Mouse (Mus musculus) brain, adult 2 months (tissue): ENCODE measurements at regions not wholly inside any gene's neighbourhood (a gene's known extent, or its start where the extent isn't known, plus 50 kb on each side); places are given as distances from the start of the nearest gene placed in this dataset.

Experiments
- DNase-seq: peaks from one replicate; pipeline ENCODE4 v3.0.0; 2011; ENCODE audit warnings: low read depth, low spot score

DNA sequence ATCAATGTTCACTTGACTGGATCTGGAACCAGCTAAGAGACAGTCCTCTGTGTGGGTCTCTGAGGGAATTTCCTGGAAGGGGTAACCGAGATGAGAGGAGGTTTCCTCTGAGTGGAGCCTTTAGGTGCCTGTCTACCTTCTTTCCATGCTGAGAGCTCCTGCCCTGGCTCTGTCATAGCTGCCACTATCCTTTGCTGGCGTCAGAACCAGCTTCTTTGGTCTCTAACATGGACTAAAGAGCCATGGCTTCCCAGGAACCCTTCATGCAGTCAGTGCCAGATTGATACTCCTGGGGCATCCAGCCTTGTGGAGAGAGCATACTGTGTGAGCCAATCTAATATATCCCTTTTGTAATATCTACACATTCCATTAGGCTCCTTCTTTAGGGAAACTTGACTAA is 209.9 kb upstream of the Gm5148 start:
- no peak for DNase-seq

DNA sequence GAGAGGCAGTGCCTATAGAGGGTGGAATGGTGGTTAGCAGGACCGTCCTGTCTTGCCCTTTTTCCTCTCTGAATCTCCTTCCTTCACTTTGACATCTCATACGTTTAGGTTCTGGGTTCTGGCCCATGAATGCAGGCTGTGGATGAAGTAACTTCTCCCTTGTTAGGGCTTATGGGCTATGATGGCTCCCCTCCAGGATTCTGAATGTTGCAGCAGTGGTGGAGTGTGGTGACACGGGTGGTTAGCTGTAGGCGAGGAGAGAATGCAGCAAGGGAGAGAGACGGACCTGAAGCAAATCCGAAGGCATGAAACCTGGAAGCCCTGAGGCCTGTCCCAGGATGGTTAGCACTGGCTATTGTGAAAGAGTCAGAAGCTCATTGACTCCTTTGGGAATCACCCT is 204.4 kb upstream of the Gm5148 start:
- no peak for DNase-seq

DNA sequence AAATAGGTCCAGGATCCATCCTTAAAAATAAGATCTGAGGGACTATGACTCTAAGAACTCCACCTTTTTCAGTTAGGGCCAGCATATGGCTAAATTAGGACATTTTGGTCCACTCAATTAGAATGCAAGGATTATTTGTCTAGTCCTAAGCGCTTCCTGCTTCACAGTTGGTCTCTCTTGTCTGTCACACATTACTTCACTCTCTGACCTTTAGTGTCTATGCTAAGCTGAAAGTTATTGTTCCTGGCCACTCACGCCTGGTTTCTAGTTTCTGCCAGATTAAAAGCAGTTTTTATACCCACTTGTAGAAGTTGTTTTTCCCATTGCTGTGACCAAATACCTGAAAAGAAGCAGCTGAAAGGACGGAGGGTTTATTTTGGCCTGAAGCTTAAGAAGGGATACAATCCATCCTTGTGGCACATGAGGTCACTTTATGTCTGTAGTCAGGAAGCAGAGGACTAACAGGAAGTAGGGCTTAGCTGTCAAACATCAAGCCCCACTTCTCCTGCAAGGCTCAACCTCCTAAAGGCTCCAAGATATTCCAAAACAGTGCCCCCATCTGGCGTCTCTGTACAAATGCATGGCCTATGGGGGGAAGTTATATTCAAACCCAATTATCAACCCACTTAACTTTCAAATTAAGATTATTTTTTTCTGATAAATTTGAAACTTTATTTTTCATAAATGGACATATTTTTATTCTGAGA is 195.3 kb upstream of the Gm5148 start:
- peak; percentile 8 for DNase-seq

DNA sequence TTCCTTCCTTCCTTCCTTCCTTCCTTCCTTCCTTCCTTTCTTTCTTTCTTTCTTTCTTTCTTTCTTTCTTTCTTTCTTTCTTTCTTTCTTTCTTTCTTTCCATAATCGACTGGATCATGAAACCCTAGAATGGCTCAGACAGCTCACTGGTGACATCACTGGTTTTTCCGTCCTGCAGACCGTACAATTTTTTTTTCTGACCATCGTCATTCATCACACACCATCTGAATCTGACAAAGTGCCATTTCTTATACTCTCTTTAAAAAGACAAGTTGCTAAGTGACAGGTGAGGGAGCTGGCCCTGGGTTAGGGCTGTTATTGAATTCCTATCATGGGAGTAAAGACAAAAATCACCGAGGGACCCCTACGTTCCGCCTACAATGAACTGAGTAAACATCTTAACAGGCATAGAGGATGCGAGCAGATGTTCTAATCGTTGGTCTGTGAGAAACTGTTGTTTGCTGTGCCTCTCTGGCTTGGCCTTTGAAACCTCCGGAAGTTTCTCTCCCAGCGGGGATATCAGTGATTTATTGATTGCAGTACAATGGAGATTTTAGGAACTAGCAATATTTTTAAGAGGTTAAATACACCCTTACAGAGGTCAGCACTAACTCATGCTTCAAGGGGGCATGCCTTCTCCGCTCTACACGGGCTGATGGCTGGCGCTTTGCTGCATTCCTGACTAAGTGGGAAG is 192.6 kb upstream of the Gm5148 start:
- no peak for DNase-seq

DNA sequence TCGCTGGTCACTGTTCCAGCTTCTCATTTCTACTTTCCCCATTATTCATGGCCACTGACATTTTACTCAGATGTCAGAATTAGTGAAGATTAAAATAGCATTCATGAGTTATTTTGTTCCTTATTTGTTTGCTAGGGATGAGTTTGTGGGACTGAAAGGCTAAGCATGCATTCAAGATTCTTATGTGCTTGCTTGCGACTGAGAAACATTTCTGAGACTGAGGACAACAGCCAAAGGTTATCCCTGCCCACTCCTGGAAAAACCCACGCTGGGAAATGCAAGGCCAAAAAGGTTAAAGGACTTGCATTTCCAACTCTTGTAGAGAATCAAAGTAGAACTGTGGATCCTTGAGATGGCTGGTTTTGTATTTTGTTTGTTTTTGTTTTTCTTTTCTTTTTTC is 192.0 kb upstream of the Gm5148 start:
- DNase-seq = no peak

DNA sequence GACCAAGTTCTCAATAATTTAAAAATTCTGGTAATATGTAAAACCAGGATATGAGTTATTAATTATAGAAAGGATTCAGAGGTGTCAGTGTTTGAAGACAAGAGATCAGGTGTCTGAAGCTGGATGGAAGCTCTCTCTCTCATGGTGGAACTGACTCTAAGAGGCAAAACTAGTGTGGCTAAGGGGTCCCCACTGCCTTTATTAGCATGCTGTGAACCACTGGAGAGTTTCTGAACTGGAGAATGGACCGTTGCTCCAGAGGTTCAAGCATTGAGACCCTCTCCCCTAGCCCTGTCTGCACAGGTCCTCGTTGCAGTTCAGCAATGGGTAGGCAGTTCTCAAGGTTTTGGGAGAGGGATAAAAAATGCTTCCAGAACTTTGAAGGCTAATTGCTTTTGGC is 191.4 kb upstream of the Gm5148 start:
- no peak for DNase-seq

DNA sequence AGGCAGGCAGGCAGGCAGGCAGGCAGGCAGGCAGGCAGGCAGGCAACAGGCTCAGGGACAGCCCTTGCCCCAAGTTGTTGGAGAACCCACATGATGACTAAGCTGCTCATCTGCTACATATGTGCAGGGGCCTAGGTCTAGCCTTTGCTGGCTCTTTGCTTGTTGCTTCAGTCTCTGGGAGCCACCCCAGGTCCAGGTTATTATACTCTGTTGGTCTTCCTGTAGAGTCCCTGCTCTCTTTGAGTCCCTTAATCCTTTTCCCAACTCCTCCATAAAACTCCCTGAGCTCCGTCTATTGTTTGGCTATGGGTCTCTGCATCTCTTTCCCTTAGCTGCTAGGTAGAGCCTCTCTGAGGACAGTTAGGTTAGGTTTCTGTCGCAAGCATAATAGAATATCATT is 189.8 kb upstream of the Gm5148 start:
- no peak for DNase-seq

DNA sequence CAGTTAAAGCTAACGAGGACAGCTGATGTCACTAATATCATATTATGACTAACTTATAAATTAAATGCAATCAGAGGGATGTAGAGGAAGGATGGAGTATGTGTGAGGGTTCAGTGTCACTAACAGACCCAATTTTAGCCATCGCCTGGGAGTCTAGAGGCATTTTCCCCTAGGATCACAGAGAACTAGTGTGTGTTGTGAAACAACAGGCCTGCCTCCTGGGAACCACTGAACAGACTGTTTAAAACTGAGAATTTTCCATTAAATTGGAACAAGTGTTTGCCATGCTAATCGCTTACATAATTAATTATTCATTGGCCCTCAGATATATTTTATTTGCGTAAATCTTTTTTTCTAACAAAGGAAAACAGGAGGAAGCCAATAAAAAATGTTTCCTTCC is 185.5 kb upstream of the Gm5148 start:
- no peak for DNase-seq

DNA sequence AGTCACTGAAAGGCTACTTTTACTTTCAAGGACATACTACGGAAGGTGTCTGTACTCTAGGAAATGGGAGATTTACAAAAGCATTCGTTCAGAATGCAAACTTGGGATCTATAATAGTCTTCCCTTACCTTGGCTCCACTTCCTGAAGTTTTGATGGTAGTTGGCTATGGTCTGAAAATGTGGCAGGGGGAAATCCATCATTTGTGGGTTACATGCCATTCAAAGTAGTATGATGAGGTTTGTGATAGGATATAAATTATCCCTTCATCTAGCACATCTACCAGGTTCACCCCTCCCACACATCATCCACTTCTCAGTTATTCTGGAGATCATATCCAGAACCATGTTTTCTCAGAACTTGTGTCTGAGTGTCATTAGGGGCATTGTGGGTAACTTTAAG is 184.7 kb upstream of the Gm5148 start:
- no peak for DNase-seq

DNA sequence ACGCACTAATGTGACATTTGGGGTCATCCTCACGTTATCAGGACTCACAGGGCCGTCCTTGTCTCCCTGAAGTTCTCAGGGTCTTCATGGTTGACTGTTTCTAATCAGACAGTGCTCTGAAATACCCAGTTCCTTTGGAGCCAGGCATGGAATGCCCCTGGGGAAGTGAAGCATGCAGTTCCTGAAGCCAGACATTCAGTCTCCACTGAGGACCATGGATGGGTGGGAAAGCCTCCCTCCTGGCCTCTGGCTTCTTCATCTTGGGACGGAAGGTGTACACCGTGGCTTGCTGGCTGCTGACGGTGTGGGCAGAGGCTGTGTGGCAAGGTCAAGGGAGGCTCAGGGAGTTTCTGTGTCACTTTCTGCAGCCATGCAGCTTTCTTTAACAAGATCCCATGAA is 184.2 kb upstream of the Gm5148 start:
- DNase-seq = no peak

DNA sequence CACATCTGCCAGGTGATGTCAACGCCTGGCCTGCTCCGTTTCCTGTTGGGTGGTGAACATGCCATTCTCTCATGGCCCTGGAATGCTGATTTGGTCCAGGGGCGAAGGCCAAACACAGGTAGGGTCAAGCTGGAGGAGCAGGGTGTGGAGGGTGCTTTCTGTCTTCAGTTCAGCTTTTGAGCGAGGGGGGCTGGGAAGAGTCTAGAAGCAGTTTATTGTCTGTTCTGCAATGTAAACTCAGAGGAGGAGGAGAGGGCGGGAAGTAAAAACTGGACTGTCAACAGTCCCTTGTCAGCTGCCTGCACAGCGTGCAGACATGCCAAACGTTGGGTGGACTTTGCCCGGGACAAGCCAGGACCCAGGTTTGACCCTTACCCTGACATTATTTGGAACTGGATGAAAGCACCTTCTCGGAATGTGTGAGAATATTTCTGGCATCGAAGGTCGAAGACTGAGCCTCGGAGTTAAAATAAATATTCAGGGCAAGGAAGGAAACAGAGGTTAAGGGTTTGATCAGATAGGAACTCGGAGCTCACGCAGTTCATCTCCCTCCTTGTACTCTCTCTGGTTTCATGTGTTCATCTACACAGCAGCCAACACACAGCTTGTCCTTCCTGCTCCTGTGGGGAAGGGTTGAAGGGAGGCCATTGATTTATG is 183.3 kb upstream of the Gm5148 start:
- DNase-seq = no peak

DNA sequence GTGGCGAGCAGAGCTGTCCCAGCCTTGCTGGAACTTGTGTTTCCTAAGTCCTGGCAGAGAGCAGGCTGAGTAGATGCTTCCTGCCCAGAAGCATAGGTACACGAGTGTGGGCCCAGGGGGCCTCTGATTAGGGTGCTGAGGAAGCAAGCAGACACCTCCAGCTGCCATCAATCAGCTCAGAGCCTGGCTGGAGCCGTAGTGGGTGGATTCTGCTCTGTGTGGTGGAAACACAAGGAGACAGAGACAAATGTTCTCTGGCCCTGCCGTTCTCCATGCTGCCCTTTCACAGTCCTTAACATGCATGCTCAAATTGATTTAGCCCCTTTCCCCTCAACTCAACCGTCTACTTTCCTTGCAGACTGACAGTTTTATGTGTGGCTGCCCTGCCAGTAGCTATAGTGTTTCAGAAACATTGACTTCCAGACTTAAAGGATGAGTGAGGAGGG is 182.5 kb upstream of the Gm5148 start:
- no peak for DNase-seq

DNA sequence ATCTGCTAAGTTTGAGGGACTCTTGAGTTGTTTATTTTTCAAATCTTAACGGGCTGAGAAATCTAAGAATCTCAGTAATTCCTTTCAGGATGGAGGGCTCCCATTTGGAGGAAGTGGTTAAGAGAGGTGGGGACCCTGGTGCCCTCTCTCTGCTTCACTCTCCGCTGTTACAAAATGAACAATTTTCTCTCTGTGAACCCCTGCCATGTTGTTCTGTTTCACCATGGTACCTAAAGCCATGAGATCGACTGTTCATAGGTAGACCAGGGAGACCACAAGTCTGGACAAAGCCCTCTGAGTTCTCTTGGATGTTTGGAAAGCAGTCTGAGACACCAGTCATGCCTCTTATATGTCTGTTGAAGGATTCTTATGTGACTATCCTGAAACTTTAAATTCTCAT is 179.9 kb upstream of the Gm5148 start:
- DNase-seq = no peak

DNA sequence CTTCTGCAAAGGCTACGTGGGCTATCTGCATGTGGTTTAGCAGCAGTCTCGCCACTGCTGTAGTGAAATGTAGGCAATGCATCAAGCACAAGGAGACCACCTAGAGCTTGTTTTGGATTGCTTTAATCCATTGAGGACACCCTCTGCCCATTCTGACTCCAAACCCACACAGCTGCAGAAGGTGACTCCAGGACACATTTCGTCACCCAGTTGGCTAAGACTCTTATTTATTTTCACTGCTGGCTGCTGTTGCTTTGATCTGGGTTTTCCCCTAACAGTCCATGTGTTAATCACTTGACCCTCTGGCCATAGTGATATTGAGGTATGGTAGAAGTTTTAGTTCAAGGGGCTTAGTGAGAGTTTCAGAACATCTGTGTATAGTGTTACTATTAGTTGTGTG is 179.2 kb upstream of the Gm5148 start:
- no peak for DNase-seq

DNA sequence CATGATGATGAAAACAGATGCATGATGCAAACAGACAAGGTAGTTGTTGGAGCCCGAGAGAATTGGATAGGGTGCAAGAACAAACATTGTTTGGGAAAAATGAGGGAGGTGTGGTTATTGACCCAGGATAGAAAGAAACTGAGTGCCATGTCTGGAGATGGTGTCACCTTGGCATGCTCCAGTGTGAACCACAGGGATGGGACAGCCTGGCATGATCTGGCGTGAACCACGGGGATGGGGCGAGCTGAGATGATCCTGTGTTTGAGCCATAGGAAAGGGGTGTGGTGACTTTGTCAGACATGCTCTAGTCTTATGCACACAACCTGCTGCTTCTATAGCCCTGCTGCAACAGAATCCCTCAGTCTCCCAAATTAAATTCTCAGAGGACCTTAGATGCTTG is 178.7 kb upstream of the Gm5148 start:
- no peak for DNase-seq

DNA sequence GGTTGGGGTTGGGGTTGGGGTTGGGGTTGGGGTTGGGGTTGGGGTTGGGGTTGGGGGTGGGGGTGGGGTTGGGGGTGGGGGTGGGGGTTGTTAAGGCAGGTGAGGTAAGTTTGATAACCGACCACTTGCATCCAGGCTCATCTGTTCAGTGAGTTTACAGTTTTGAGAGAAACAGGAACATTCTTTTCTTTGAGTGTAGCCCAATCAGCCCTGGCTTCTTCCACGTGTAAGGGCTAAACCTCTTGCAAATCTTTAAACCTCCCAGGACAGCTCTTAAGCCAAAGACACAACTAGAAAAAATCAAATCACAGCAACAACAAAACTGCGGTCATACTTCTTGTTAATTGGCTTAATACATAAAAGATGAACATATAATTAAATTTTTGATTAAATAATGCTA is 173.1 kb upstream of the Gm5148 start:
- no peak for DNase-seq

DNA sequence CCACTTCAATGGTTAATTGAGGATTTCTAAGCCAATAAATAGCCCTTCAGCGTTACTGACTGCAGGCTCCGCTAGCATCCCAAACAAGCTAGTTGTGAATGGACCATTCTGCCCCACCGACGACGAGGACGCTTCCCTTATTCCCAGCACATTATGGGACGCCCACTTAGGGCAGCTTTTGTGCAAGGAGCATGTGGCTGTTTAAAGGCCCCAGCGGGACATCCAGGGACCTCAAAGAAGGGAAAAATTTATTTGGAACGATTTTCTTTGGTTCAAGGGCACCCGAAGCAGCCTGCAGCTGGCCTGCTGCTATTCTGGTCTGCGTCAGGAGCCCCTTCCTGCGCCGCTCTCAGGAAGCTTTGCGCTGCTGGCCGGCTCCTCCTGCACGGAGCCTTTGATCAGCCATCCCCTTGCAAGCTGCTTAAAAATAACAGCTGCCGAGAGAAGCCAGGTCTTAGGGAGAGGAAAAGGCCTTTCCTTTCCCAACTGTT is 172.6 kb upstream of the Gm5148 start:
- peak; percentile 65 for DNase-seq

DNA sequence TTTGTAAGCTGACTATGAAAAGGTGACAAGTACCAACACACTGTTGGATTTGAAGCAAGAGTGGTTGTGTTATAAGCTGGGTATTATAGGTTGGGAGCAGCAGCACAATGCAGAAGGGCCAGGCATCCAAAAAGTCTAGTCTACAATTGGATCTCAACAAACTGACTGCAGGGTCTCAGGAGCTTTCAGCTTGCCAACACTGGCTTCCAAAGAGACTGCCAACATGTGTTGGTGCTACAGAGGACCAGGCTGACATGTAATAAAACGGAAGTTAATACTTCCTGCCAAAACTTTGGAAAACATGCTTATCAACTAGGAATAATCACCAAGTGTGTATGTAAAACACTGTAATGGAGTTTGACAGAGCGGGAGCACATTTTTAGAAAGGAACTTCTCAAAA is 170.3 kb upstream of the Gm5148 start:
- DNase-seq = no peak

DNA sequence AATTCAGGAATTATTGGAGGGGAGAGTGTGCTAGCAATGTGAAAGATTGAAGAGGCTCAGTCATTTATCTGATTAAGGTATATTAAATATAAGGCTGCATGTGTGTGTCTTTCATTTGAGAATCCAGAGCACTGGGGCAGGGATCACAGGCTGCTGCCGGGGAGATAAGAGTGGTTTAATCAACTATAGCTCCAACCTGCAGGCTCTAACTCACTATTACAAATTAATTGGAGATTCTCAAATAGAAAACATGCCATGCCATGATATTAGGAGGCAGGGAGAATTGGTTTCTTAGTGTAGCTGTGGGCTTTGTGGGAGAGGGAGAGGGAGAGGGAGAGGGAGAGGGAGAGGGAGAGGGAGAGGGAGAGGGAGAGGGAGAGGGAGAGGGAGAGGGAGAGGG is 165.9 kb upstream of the Gm5148 start:
- DNase-seq = no peak

DNA sequence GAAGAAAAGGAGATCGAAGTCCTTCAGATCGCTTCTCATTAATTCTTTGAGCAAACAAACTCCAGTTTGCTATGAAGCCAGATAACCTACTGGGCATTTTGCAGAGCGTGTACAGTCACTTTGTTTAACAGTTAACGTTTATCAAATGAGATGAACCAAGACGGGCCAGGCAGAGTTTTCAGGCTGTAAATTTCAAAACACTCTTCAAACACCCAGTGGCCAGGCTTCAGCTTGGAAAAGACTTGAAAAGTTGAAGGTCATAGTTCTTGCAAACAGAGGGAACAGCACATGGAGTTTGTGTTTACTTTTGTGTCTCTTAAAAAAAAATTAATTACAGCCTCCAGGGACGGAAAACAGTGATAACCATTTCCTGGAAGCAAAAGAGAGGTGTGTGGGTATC is 164.2 kb upstream of the Gm5148 start:
- DNase-seq = no peak

DNA sequence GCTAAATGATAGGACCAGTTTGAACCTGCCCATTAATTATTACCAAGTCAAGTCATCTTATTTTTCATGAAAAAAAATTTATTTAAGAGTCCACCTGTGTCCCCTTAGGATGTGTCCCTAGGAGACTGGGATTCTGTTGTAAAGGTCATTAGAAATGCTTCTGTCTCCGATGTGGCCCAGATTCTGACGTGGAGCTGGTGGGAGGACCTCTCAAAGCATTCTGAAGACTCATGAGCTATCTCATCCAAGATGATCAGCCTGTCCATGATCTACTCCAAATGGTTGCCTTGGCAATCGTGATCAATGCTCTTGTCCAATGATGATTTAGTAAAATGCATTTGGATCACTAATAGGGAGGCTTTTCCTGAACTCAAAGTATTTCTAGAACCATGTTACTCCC is 163.4 kb upstream of the Gm5148 start:
- DNase-seq = no peak

DNA sequence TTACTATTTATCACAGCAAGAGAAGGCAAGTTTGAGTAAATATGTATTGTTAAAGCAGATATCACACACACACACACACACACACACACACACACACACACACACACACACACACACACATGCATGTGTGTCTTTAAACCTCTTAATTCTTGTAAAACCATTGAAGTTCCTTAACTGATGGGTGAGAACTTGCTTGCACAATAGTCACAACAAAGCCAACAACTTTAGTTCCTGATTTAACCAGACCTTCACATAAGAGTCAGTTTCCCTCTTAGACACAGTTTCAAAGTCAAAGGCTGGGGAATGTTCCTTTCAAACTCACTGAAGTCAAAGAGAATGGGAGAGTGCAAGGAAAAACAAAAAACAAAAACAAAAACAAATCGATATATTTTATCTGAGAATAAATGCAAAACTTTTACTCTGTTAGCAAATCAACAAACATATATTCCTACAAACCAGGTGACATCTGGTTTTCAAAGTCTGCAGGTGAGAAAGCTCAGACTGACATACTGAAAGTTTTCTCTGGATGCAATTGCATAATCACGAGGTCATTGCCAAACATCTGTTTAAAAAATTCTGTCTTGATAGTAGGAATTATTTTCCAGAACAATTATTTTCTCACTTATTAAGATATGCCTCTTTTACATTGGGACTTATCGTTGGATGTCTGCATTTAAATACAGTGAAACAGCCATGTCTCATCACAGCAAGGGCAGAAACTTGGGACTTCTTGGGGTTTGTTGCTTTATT is 162.6 kb upstream of the Gm5148 start:
- no peak for DNase-seq
